In genomic region chr10:98543253-98543997, GRCm38 (mm10) we compare ENCODE assay signal across 9 mouse cellular contexts.
DNase-seq lines count a peak whose midpoint lies in the region; ATAC-seq and TF ChIP-seq lines count a peak whose summit lies in the region.
"Had no signal": no experiment of that assay in that cellular context is flagged by ENCODE, and none has a peak within 500 bp of the region (broad histone marks: within the 10 kb centered on the region; RNA-seq: fewer than 3 reads in every experiment).

No protein-coding gene starts in this region.

- intact Hi-C loops in heart, postnatal 10 days (cut with DNase I) = no loop called here

- no peaks in the 10 kb centered on the region for H3K79me2 ChIP-seq in myocyte (ENCODE audit: control insufficient read depth, insufficient read depth)

- H3K4me3 ChIP-seq in intestine, embryonic 14.5 days (ENCODE audit: low read depth, low read length) = no peak overlapping the region
- no peak overlapping the region for H3K4me3 ChIP-seq in intestine, postnatal 0 days (ENCODE audit: low read depth, low read length)
- H3K4me3 ChIP-seq in myocyte = no peak overlapping the region
- H3K4me3 ChIP-seq in cerebellum, adult 2 months (replicated peaks; ENCODE audit: insufficient read depth, low read depth, low read length) = no peak overlapping the region

- peaks cover 3% of the 10 kb centered on the region; the same call in 1 of the 2 replicates for H3K4me1 ChIP-seq in intestine, embryonic 14.5 days (replicated peaks; ENCODE audit: control insufficient read depth, insufficient read depth, low read length)
- no peaks in the 10 kb centered on the region for H3K4me1 ChIP-seq in intestine, postnatal 0 days (replicated peaks; ENCODE audit: control insufficient read depth, insufficient read depth, low read length)
- peaks cover 13% of the 10 kb centered on the region; the same call in 1 of the 2 replicates for H3K4me1 ChIP-seq in cerebellum, adult 2 months (ENCODE audit: control insufficient read depth, insufficient read depth, low read length)

- no peaks in the 10 kb centered on the region for H3K36me3 ChIP-seq in intestine, embryonic 14.5 days (ENCODE audit: control insufficient read depth, insufficient read depth, low read length)
- no peaks in the 10 kb centered on the region for H3K36me3 ChIP-seq in intestine, postnatal 0 days (ENCODE audit: control insufficient read depth, insufficient read depth)
- H3K36me3 ChIP-seq in myocyte (ENCODE audit: control insufficient read depth, insufficient read depth) = no peaks in the 10 kb centered on the region
- H3K36me3 ChIP-seq: G1E had no signal

- TF ChIP-seq POLR2A in myocyte (IDR thresholded peaks at IDR 0.05; ENCODE audit: insufficient read length, low read depth) = no peak
- no peak for TF ChIP-seq POLR2A in cerebellum, adult 2 months (IDR thresholded peaks at IDR 0.05; ENCODE audit: borderline replicate concordance, insufficient read depth, low read length)

- no peaks in the 10 kb centered on the region for H3K27me3 ChIP-seq in intestine, embryonic 14.5 days (replicated peaks; ENCODE audit: control insufficient read depth, insufficient read depth, low read length)
- H3K27me3 ChIP-seq in intestine, postnatal 0 days (replicated peaks; ENCODE audit: control insufficient read depth, insufficient read depth, low read length) = no peaks in the 10 kb centered on the region
- H3K27me3 ChIP-seq in myocyte (ENCODE audit: control insufficient read depth, insufficient read depth, insufficient read length) = no peaks in the 10 kb centered on the region
- H3K27me3 ChIP-seq in cerebellum, adult 2 months (ENCODE audit: control insufficient read depth, insufficient read depth, low read length) = no peaks in the 10 kb centered on the region

- no peak overlapping the region for H3K9ac ChIP-seq in intestine, embryonic 14.5 days (ENCODE audit: low read length)
- no peak overlapping the region for H3K9ac ChIP-seq in intestine, postnatal 0 days (ENCODE audit: low read depth, low read length)

- peak overlapping the region; percentile 57 for H3K27ac ChIP-seq in intestine, embryonic 14.5 days (ENCODE audit: low read depth)
- no peak overlapping the region for H3K27ac ChIP-seq in intestine, postnatal 0 days (ENCODE audit: low read depth, low read length)
- H3K27ac ChIP-seq in cerebellum, adult 2 months (ENCODE audit: insufficient read depth, low read length) = no peak overlapping the region

- no peak for DNase-seq in intestine, embryonic 14.5 days (ENCODE audit: low spot score)
- peak; percentile 68 for DNase-seq in adipocyte (ENCODE audit: low spot score)
- DNase-seq in heart, postnatal 10 days = peak; percentile 10 to 15
- no peak for DNase-seq in cerebellum, adult 2 months
- DNase-seq in adrenal gland, postnatal 10 days = no peak

- no peak for TF ChIP-seq CTCF in intestine, postnatal 0 days (IDR thresholded peaks at IDR 0.05; ENCODE audit: low read depth)
- TF ChIP-seq CTCF in cerebellum, adult 2 months (IDR thresholded peaks at IDR 0.05; ENCODE audit: borderline replicate concordance, insufficient read depth, low read depth, low read length) = no peak

- no peak for ATAC-seq in intestine, embryonic 14.5 days (replicated peaks; ENCODE audit: low FRiP score, low TSS enrichment, low read depth)
- ATAC-seq in intestine, postnatal 0 days = no peak
- no peak for ATAC-seq in megakaryocyte, adult 5-6 weeks (ENCODE audit: poor library complexity, severe bottlenecking)

- H3K9me3 ChIP-seq in intestine, embryonic 14.5 days (ENCODE audit: control insufficient read depth, low read length) = no peaks in the 10 kb centered on the region
- no peaks in the 10 kb centered on the region for H3K9me3 ChIP-seq in intestine, postnatal 0 days (ENCODE audit: control insufficient read depth)
- H3K9me3 ChIP-seq: G1E had no signal

- H3K4me2 ChIP-seq in intestine, embryonic 14.5 days (ENCODE audit: low read length) = no peak overlapping the region
- no peak overlapping the region for H3K4me2 ChIP-seq in intestine, postnatal 0 days (replicated peaks; ENCODE audit: low read depth)
- H3K4me2 ChIP-seq in myocyte (ENCODE audit: low read depth) = peak overlapping the region; percentile 5

- H3ac ChIP-seq in myocyte (ENCODE audit: control insufficient read depth, insufficient read length) = no peak overlapping the region

- WGBS in intestine, embryonic 14.5 days = 14% methylated on average over 8 of the region's 8 CpGs
- WGBS in intestine, postnatal 0 days = 48% methylated on average over 8 of the region's 8 CpGs
- WGBS in cerebellum, adult 2 months = 49% methylated on average over 8 of the region's 8 CpGs

TF ChIP-seq in myocyte, 11 proteins besides CTCF, POLR2A, EP300 and RAD21:
- TF ChIP-seq USF1 (IDR thresholded peaks at IDR 0.05; ENCODE audit: low read depth) (peak; percentile 59), TCF3 (IDR thresholded peaks at IDR 0.05; ENCODE audit: insufficient read length, low read depth) (no peak)

Comparison
In these comparisons a context has a peak if more than half of its experiments do, and no peak if none do; other contexts are left out.
1. DNase-seq: peak in adipocyte (single experiment) and heart, postnatal 10 days (2 of 2); none in intestine, embryonic 14.5 days (single experiment), cerebellum, adult 2 months (0 of 2) and adrenal gland, postnatal 10 days (single experiment).